Mouse (Mus musculus): ENCODE measurements at regions not wholly inside any gene's neighbourhood (a gene's known extent, or its start where the extent isn't known, plus 50 kb on each side); places are given as distances from the start of the nearest gene placed in this dataset.

GRCm38 (mm10) chr4:33556661-33557540, 246.8 kb downstream of the Rngtt start:
- 0 out of 4 replicates have a peak, but pooled peaks cover 0 to 2% of the 10 kb centered on the region in 2 experiments for H3K27me3 ChIP-seq (ENCODE audit: control insufficient read depth in 1 of 2, insufficient read depth in 2 of 2, low read length in 2 of 2)
- no peak overlapping the region for H3K4me3 ChIP-seq (ENCODE audit: control insufficient read depth in 1 of 2, insufficient read depth in 1 of 2, low read depth in 2 of 2, low read length in 2 of 2)
- peak; percentile 22 for DNase-seq (ENCODE audit: low read depth, low spot score)
- no peak overlapping the region for H3K27ac ChIP-seq (ENCODE audit: control insufficient read depth, low read depth, low read length)
- TF ChIP-seq SMC3 (IDR thresholded peaks at IDR 0.05; ENCODE audit: low read depth, low read length) (peak; percentile 70), CTCF (IDR thresholded peaks at IDR 0.05 in 2 of 3, conservative IDR thresholded peaks at IDR 0.05 in 1 of 3; ENCODE audit: control insufficient read depth in 1 of 3, insufficient read depth in 1 of 3, low read depth in 2 of 3, low read length in 3 of 3, poor library complexity in 1 of 3, severe bottlenecking in 1 of 3) (peak; percentile 31 to 67 (median 50)), ZC3H11A (IDR thresholded peaks at IDR 0.05; ENCODE audit: low read depth, low read length) (peak; percentile 37; the same call in 1 of the 2 replicates), MAZ (IDR thresholded peaks at IDR 0.05; ENCODE audit: low read depth, low read length) (no peak), TAL1 (IDR thresholded peaks at IDR 0.05; ENCODE audit: low read length) (no peak), MAFK (IDR thresholded peaks at IDR 0.05; ENCODE audit: borderline replicate concordance, low read depth, low read length) (no peak), TBP (IDR thresholded peaks at IDR 0.05; ENCODE audit: low read depth, low read length) (no peak), POLR2A (IDR thresholded peaks at IDR 0.05; ENCODE audit: control insufficient read depth in 1 of 2, insufficient read depth in 1 of 2, low read depth in 1 of 2, low read length in 2 of 2, poor library complexity in 1 of 2) (no peak), MEF2A (IDR thresholded peaks at IDR 0.05; ENCODE audit: extremely low read depth, insufficient replicate concordance, low read depth, low read length, poor library complexity, severe bottlenecking) (no peak), RAD21 (IDR thresholded peaks at IDR 0.05; ENCODE audit: low read depth, low read length) (peak; percentile 55)
- no peaks in the 10 kb centered on the region for H3K4me1 ChIP-seq (ENCODE audit: control insufficient read depth in 1 of 2, insufficient read depth in 2 of 2, low read length in 2 of 2)
- no peaks in the 10 kb centered on the region for H3K79me2 ChIP-seq (ENCODE audit: control insufficient read depth, insufficient read depth, low read length, poor library complexity)
- no peak overlapping the region for H3K9ac ChIP-seq (ENCODE audit: control insufficient read depth, low read depth, low read length, poor library complexity, severe bottlenecking)
- H3K36me3 ChIP-seq (ENCODE audit: control insufficient read depth in 1 of 2, insufficient read depth in 2 of 2, low read length in 2 of 2): no peaks in the 10 kb centered on the region
- H3K9me3 ChIP-seq (replicated peaks; ENCODE audit: insufficient read depth, low read length): no peaks in the 10 kb centered on the region

GRCm38 (mm10) chr4:33570274-33570673, 260.2 kb downstream of the Rngtt start:
- Histone ChIP-seq H3K79me2 (ENCODE audit: control insufficient read depth, insufficient read depth, low read length, poor library complexity) (no peaks in the 10 kb centered on the region), H3K4me1 (ENCODE audit: control insufficient read depth in 1 of 2, insufficient read depth in 2 of 2, low read length in 2 of 2) (peaks cover 3 to 14% of the 10 kb centered on the region in 2 experiments; a peak in 3 of 4 replicates), H3K9ac (ENCODE audit: control insufficient read depth, low read depth, low read length, poor library complexity, severe bottlenecking) (no peak overlapping the region), H3K36me3 (ENCODE audit: control insufficient read depth in 1 of 2, insufficient read depth in 2 of 2, low read length in 2 of 2) (peaks cover 0 to 13% of the 10 kb centered on the region in 2 experiments; a peak in 2 of 4 replicates), H3K27me3 (ENCODE audit: control insufficient read depth in 1 of 2, insufficient read depth in 2 of 2, low read length in 2 of 2) (no peaks in the 10 kb centered on the region; a peak in 1 of 4 replicates), H3K27ac (ENCODE audit: control insufficient read depth, low read depth, low read length) (peak overlapping the region; percentile 48; the same call in 1 of the 2 replicates), H3K4me3 (ENCODE audit: control insufficient read depth in 1 of 2, insufficient read depth in 1 of 2, low read depth in 2 of 2, low read length in 2 of 2) (no peak overlapping the region), H3K9me3 (replicated peaks; ENCODE audit: insufficient read depth, low read length) (no peaks in the 10 kb centered on the region)
- TF ChIP-seq EP300 (IDR thresholded peaks at IDR 0.05; ENCODE audit: low read depth in 1 of 2, low read length in 2 of 2) (peak; percentile 56 to 62), GATA1 (IDR thresholded peaks at IDR 0.05; ENCODE audit: low read depth, low read length) (peak; percentile 35), MYB (IDR thresholded peaks at IDR 0.05; ENCODE audit: low read depth, low read length) (peak; percentile 65), NELFE (IDR thresholded peaks at IDR 0.05; ENCODE audit: low read depth, low read length) (no peak), RCOR1 (IDR thresholded peaks at IDR 0.05; ENCODE audit: low read depth, low read length) (no peak), USF1 (IDR thresholded peaks at IDR 0.05; ENCODE audit: low read depth, low read length) (no peak)
- DNase-seq (ENCODE audit: low read depth, low spot score): peak; percentile 48
